Mouse (Mus musculus) G1E (cell line): ENCODE results near the gene Cpeb1.

ENCODE experiments used
- CTCF ChIP-seq: IDR thresholded peaks from 2 replicates; pipeline ENCODE4 v1.5.1; 2012; ENCODE audit warnings: low read depth, low read length, inconsistent platforms, mixed read lengths
- GATA1 ChIP-seq: IDR thresholded peaks from 2 replicates; pipeline ENCODE4 v1.6.1; 2012; ENCODE audit warnings: borderline replicate concordance, low read length, inconsistent platforms, mixed read lengths
- GATA2 ChIP-seq: IDR thresholded peaks from 2 replicates; pipeline ENCODE4 v1.6.1; 2012; ENCODE audit warnings: low read depth, low read length, inconsistent platforms, borderline replicate concordance
- POLR2AphosphoS5 ChIP-seq: IDR thresholded peaks from 2 replicates; pipeline ENCODE4 v1.6.1; 2012; ENCODE audit warnings: low read depth, low read length, inconsistent platforms; ENCODE audit not compliant: insufficient replicate concordance
- TAL1 ChIP-seq: conservative IDR thresholded peaks from 2 replicates; pipeline ENCODE4 v1.6.1; 2012; ENCODE audit warnings: low read depth, low read length, inconsistent platforms, mixed read lengths

DNA sequence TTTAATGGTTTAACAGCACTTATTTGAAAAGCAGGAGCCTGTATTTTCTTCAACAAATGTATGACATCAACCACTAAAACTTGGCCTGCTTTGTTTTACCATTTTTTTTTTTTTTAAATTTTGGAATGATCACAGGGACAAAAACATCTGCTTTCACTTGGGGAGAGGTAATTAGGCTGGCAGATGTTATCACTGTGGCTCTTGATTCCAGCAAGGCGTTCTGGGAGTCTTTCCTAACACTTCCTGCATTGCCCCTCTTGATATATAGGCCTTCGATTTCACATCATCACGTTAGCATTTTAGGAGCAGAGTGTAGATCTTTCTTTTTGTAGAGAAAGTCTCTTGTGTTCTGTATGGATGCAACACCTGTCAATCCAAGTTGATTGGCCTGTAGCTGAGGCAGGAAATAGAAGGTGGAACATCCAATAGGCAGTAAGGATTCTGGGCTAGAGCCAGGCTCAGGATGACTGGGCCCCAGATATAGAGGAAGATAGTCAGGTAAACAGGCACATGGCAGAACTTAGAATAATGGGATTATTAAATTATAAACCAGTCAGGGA is 24.3 kb upstream of the Cpeb1 start:
- TF ChIP-seq CTCF (no peak), GATA2 (no peak), GATA1 (no peak), TAL1 (no peak), POLR2AphosphoS5 (no peak)
